In genomic region chr4:121196995-121197394, GRCm38 (mm10) we compare ENCODE assay signal across 15 mouse cellular contexts. TPM values are rescaled to one million over a fixed set of nuclear protein-coding genes. Genes with fewer than 3 reads are reported as not detected.
DNase-seq lines count a peak whose midpoint lies in the region; ATAC-seq lines count a peak whose summit lies in the region.
"Had no signal": no experiment of that assay in that cellular context is flagged by ENCODE, and none has a peak within 500 bp of the region (broad histone marks: within the 10 kb centered on the region; RNA-seq: fewer than 3 reads in every experiment).

No protein-coding gene starts in this region.

- peaks cover 8% of the 10 kb centered on the region; the same call in 1 of the 2 replicates for H3K4me1 ChIP-seq in liver, embryonic 15.5 days (replicated peaks)
- H3K4me1 ChIP-seq: embryonic facial prominence, embryonic 10.5 days; limb, embryonic 15.5 days; midbrain, embryonic 10.5 days had no signal

- no peaks in the 10 kb centered on the region for H3K27me3 ChIP-seq in liver, embryonic 15.5 days
- H3K27me3 ChIP-seq: limb, embryonic 15.5 days had no signal

- H3K4me2 ChIP-seq in liver, embryonic 15.5 days: no peak overlapping the region
- H3K4me2 ChIP-seq: limb, embryonic 15.5 days had no signal

- no peak overlapping the region for H3K9ac ChIP-seq in liver, embryonic 15.5 days
- H3K9ac ChIP-seq: limb, embryonic 15.5 days had no signal

- intact Hi-C loops in left cerebral cortex, postnatal 25 days (cut with DNase I): no loop called here
- intact Hi-C loops in left cerebral cortex, postnatal 4 days (cut with DNase I): no loop called here

- H3K36me3 ChIP-seq in liver, embryonic 15.5 days (replicated peaks): 0 out of 2 replicates have a peak, but pooled peaks cover 4% of the 10 kb centered on the region

- ATAC-seq in liver, embryonic 15.5 days (ENCODE audit: insufficient read depth): peak; percentile 47; the same call in 1 of the 2 replicates
- peak; percentile 75 to 82 for ATAC-seq in hematopoietic stem cell, adult 5-6 weeks (replicated peaks in 1 of 2; ENCODE audit: insufficient read depth in 1 of 2, low FRiP score in 2 of 2, low TSS enrichment in 1 of 2, low read depth in 1 of 2, poor library complexity in 2 of 2, severe bottlenecking in 2 of 2)
- ATAC-seq in monocyte, adult 5-6 weeks (replicated peaks; ENCODE audit: insufficient number of reproducible peaks, low FRiP score, low TSS enrichment, poor library complexity, severe bottlenecking): peak; percentile 94

- H3K27ac ChIP-seq in liver, embryonic 15.5 days (replicated peaks): no peak overlapping the region
- H3K27ac ChIP-seq: embryonic facial prominence, embryonic 10.5 days; limb, embryonic 15.5 days; midbrain, embryonic 10.5 days had no signal

- H3K9me3 ChIP-seq in liver, embryonic 15.5 days (replicated peaks): no peaks in the 10 kb centered on the region
- H3K9me3 ChIP-seq: embryonic facial prominence, embryonic 10.5 days; limb, embryonic 15.5 days; midbrain, embryonic 10.5 days had no signal

- H3K4me3 ChIP-seq in liver, embryonic 15.5 days (replicated peaks): no peak overlapping the region
- H3K4me3 ChIP-seq: embryonic facial prominence, embryonic 10.5 days; limb, embryonic 15.5 days; midbrain, embryonic 10.5 days had no signal

- no peak for DNase-seq in liver
- peak; percentile 16 for DNase-seq in CD4-positive, CD25-positive, alpha-beta regulatory T cell, adult 2 months (ENCODE audit: low read depth, low spot score)
- DNase-seq in left cerebral cortex, postnatal 25 days (ENCODE audit: low spot score in 2 of 2): no peak
- DNase-seq in left cerebral cortex, postnatal 4 days: no peak
- DNase-seq in cerebellum, adult 18-20 months: no peak
- DNase-seq: cerebellum, adult 8-10 months; heart, postnatal 14 days; kidney, postnatal 25 days; right cerebral cortex, postnatal 14 days had no signal

- 70% methylated on average over 4 of the region's 4 CpGs for whole genome bisulfite sequencing in liver, embryonic 15.5 days (ENCODE audit: insufficient replicate concordance)

RNA-seq across cellular contexts. Expression of gene Rlf, which starts 17.9 kb away (rescaled TPM):
- polyA plus RNA-seq in liver, embryonic 15.5 days (2015; fragmentation: Nextera tagmentation; extraction: Ambion mirVana): 9.7 and 10.8 TPM in 2 replicates
- total RNA-seq in hematopoietic stem cell, adult 5-6 weeks (2017): 45.5 and 45.9 TPM in 2 replicates
- 43.5 to 75.8 TPM (median 44.1 TPM) in 3 replicates for total RNA-seq in monocyte, adult 5-6 weeks (2017)
- total RNA-seq in left cerebral cortex, postnatal 25 days (2021): 10 to 100 TPM; 26.5 to 27.5 TPM
- total RNA-seq in left cerebral cortex, postnatal 4 days (2021): 10 to 100 TPM; 35.8 to 36.2 TPM
